Mouse (Mus musculus) liver, postnatal 0 days (tissue): ENCODE measurements around the gene Sdr39u1.

Experiments
- CTCF ChIP-seq: sonication (generic); IDR thresholded peaks from 2 replicates; pipeline ENCODE4 v1.5.1; 2016; ENCODE audit warnings: antibody characterized with exemption, low read depth
- EP300 ChIP-seq: IDR thresholded peaks from 2 replicates; pipeline ENCODE4 v1.6.1; 2016; ENCODE audit warnings: antibody characterized with exemption, low read depth, mild to moderate bottlenecking

DNA sequence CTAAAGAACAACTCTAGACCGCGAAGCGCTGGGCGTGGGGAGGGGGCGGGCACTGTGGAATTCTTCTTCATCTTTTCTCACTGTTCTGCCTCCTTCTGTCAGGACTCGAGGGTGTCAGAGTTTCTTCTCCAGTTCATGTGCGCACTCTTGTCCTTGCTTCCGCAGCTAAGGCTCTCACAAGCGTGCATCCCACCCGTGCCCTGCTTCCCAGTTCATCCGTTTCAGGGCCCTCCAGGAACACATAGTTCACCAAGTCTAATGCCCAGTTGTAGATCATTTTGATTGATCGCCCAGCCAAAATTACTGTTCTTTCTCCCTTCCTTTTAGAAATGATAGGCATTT, 292 bp upstream of the Sdr39u1 start:
- TF ChIP-seq EP300 (no peak), CTCF (no peak)
